Comparison of ENCODE assay signal across 9 mouse cellular contexts in genomic region chr11:102211936-102212341, GRCm38 (mm10). TPM values are rescaled to one million over a fixed set of nuclear protein-coding genes. Genes with fewer than 3 reads are reported as not detected.
DNase-seq lines count a peak whose midpoint lies in the region; ATAC-seq and TF ChIP-seq lines count a peak whose summit lies in the region.
"Had no signal": no experiment of that assay in that cellular context is flagged by ENCODE, and none has a peak within 500 bp of the region (broad histone marks: within the 10 kb centered on the region; RNA-seq: fewer than 3 reads in every experiment).

No protein-coding gene starts in this region.

- no peak for ATAC-seq in limb, embryonic 14.5 days (ENCODE audit: low FRiP score, low read depth)

- intact Hi-C loops in gastrocnemius, adult 2 months (cut with DNase I) = no loop called here

- no peak overlapping the region for H3K27ac ChIP-seq in limb, embryonic 14.5 days (replicated peaks; ENCODE audit: low read depth, low read length)
- no peak overlapping the region for H3K27ac ChIP-seq in limb, embryonic 10.5 days
- peak overlapping the region; percentile 98 for H3K27ac ChIP-seq in gastrocnemius, adult 2 months
- H3K27ac ChIP-seq in olfactory bulb, adult 2 months (ENCODE audit: insufficient read depth, low read depth, low read length) = peak overlapping the region; percentile 12; the same call in 1 of the 2 replicates

- H3K27me3 ChIP-seq in limb, embryonic 14.5 days (ENCODE audit: control insufficient read depth, insufficient read depth, low read length) = no peaks in the 10 kb centered on the region
- no peaks in the 10 kb centered on the region for H3K27me3 ChIP-seq in limb, embryonic 10.5 days (ENCODE audit: low read depth, poor library complexity, severe bottlenecking)

- H3K9me3 ChIP-seq in limb, embryonic 14.5 days (ENCODE audit: control insufficient read depth, low read length) = no peaks in the 10 kb centered on the region
- no peaks in the 10 kb centered on the region for H3K9me3 ChIP-seq in limb, embryonic 10.5 days (replicated peaks)

- TF ChIP-seq POLR2A in limb, embryonic 14.5 days (IDR thresholded peaks at IDR 0.05; ENCODE audit: borderline replicate concordance, extremely low read depth, insufficient read depth, insufficient read length) = no peak
- no peak for TF ChIP-seq POLR2A in olfactory bulb, adult 2 months (IDR thresholded peaks at IDR 0.05; ENCODE audit: insufficient read depth, low read depth, low read length)

- peak; percentile 67 for DNase-seq in gastrocnemius, adult 18-20 months (ENCODE audit: low spot score)
- DNase-seq in gastrocnemius, postnatal 4 days (ENCODE audit: low spot score in 2 of 2) = no peak
- peak; percentile 47 for DNase-seq in limb, embryonic 14.5 days (ENCODE audit: low spot score)
- no peak for DNase-seq in limb, embryonic 10.5 days (ENCODE audit: low spot score)
- peak; percentile 90 for DNase-seq in gastrocnemius, adult 2 months
- no peak for DNase-seq in liver
- no peak for DNase-seq in thymus, postnatal 0 days (ENCODE audit: low spot score)
- DNase-seq: right cerebral cortex, postnatal 25 days had no signal

- peaks cover 43% of the 10 kb centered on the region for H3K4me1 ChIP-seq in limb, embryonic 14.5 days (ENCODE audit: control insufficient read depth, insufficient read depth, low read length)
- peaks cover 79% of the 10 kb centered on the region for H3K4me1 ChIP-seq in limb, embryonic 10.5 days
- peaks cover 76% of the 10 kb centered on the region for H3K4me1 ChIP-seq in olfactory bulb, adult 2 months (ENCODE audit: control insufficient read depth, insufficient read depth, low read length)

- peaks cover 11% of the 10 kb centered on the region; the same call in 1 of the 2 replicates for H3K36me3 ChIP-seq in limb, embryonic 14.5 days (ENCODE audit: control insufficient read depth, insufficient read depth, low read length)
- H3K36me3 ChIP-seq in limb, embryonic 10.5 days = no peaks in the 10 kb centered on the region

- H3K9ac ChIP-seq in limb, embryonic 14.5 days (ENCODE audit: low read depth, low read length, severe bottlenecking) = no peak overlapping the region

- no peak overlapping the region for H3K4me3 ChIP-seq in limb, embryonic 14.5 days (replicated peaks; ENCODE audit: low read length)
- H3K4me3 ChIP-seq in limb, embryonic 10.5 days = no peak overlapping the region
- peak overlapping the region; percentile 47 for H3K4me3 ChIP-seq in gastrocnemius, adult 2 months
- H3K4me3 ChIP-seq in olfactory bulb, adult 2 months (ENCODE audit: insufficient read depth, low read depth, low read length) = no peak overlapping the region

- no peak for TF ChIP-seq CTCF in gastrocnemius, adult 2 months (IDR thresholded peaks at IDR 0.05)
- no peak for TF ChIP-seq CTCF in olfactory bulb, adult 2 months (IDR thresholded peaks at IDR 0.05; ENCODE audit: insufficient read depth, low read depth, low read length)

- 54% methylated on average over 18 of the region's 18 CpGs for WGBS in limb, embryonic 14.5 days
- 68% methylated on average over 18 of the region's 18 CpGs for WGBS in limb, embryonic 10.5 days
- WGBS in olfactory bulb, adult 2 months = 16% methylated on average over 18 of the region's 18 CpGs

- H3K4me2 ChIP-seq in limb, embryonic 14.5 days (replicated peaks; ENCODE audit: low read depth, low read length, severe bottlenecking) = no peak overlapping the region

RNA-seq across cellular contexts. Expression of gene Hdac5, which starts 18.0 kb away (rescaled TPM):
- 100 to 1,000 TPM in 1 of 2 experiments, 10 to 100 TPM in 1; 73.6 to 104 TPM for total RNA-seq in gastrocnemius, adult 18-20 months (2021)
- 100 to 1,000 TPM; 110 to 112 TPM for total RNA-seq in gastrocnemius, postnatal 4 days (2021)
- 86.2 and 149 TPM in 2 replicates for polyA plus RNA-seq in limb, embryonic 14.5 days (2012; rRNA removed)
- 46.7 and 57.4 TPM in 2 replicates for polyA plus RNA-seq in limb, embryonic 14.5 days (2014; fragmentation: Nextera tagmentation; extraction: Ambion mirVana)
- polyA plus RNA-seq in limb, embryonic 10.5 days (2016; fragmentation: Nextera tagmentation; extraction: Ambion mirVana) = 36.4 and 50.2 TPM in 2 replicates
- 10 to 100 TPM; 78.3 to 78.7 TPM for total RNA-seq in gastrocnemius, adult 2 months (2021)
- polyA plus RNA-seq in olfactory bulb, adult 2 months (2012; ENCODE audit: insufficient read depth, insufficient read length, low replicate concordance, missing spikeins) = 223 TPM in 1 of 2 replicates, not detected in the other
- 19.9 and 24.8 TPM in 2 replicates for polyA plus RNA-seq in thymus, postnatal 0 days (2015; fragmentation: Nextera tagmentation; extraction: Ambion mirVana)

RNA-seq across cellular contexts. Expression of gene G6pc3, which starts 22.5 kb away (rescaled TPM):
- total RNA-seq in gastrocnemius, adult 18-20 months (2021) = 10 to 100 TPM; 60.4 to 61.1 TPM
- 10 to 100 TPM; 28.1 to 32.0 TPM for total RNA-seq in gastrocnemius, postnatal 4 days (2021)
- polyA plus RNA-seq in limb, embryonic 14.5 days (2012; rRNA removed) = 42.7 and 60.4 TPM in 2 replicates
- 27.6 and 33.7 TPM in 2 replicates for polyA plus RNA-seq in limb, embryonic 14.5 days (2014; fragmentation: Nextera tagmentation; extraction: Ambion mirVana)
- polyA plus RNA-seq in limb, embryonic 10.5 days (2016; fragmentation: Nextera tagmentation; extraction: Ambion mirVana) = 41.4 and 41.6 TPM in 2 replicates
- total RNA-seq in gastrocnemius, adult 2 months (2021) = 10 to 100 TPM; 50.3 to 53.0 TPM
- not detected in 2 replicates for polyA plus RNA-seq in olfactory bulb, adult 2 months (2012; ENCODE audit: insufficient read depth, insufficient read length, low replicate concordance, missing spikeins)
- polyA plus RNA-seq in thymus, postnatal 0 days (2015; fragmentation: Nextera tagmentation; extraction: Ambion mirVana) = 16.1 and 16.2 TPM in 2 replicates

RNA-seq across cellular contexts. Expression of gene Lsm12, which starts 26.8 kb away (rescaled TPM):
- total RNA-seq in gastrocnemius, adult 18-20 months (2021) = 100 to 1,000 TPM; 102 to 105 TPM
- total RNA-seq in gastrocnemius, postnatal 4 days (2021) = 10 to 100 TPM; 75.1 to 78.3 TPM
- 38.5 and 40.0 TPM in 2 replicates for polyA plus RNA-seq in limb, embryonic 14.5 days (2012; rRNA removed)
- 83.8 and 86.0 TPM in 2 replicates for polyA plus RNA-seq in limb, embryonic 14.5 days (2014; fragmentation: Nextera tagmentation; extraction: Ambion mirVana)
- 125 and 146 TPM in 2 replicates for polyA plus RNA-seq in limb, embryonic 10.5 days (2016; fragmentation: Nextera tagmentation; extraction: Ambion mirVana)
- total RNA-seq in gastrocnemius, adult 2 months (2021) = 100 to 1,000 TPM in 1 of 2 experiments, 10 to 100 TPM in 1; 95.3 to 106 TPM
- not detected in 2 replicates for polyA plus RNA-seq in olfactory bulb, adult 2 months (2012; ENCODE audit: insufficient read depth, insufficient read length, low replicate concordance, missing spikeins)
- 140 and 164 TPM in 2 replicates for polyA plus RNA-seq in thymus, postnatal 0 days (2015; fragmentation: Nextera tagmentation; extraction: Ambion mirVana)

RNA-seq across cellular contexts. Expression of gene BC030867, which starts 36.7 kb away (rescaled TPM):
- total RNA-seq in gastrocnemius, adult 18-20 months (2021) = not detected
- 1 to 10 TPM; 2.3 to 2.6 TPM for total RNA-seq in gastrocnemius, postnatal 4 days (2021)
- 14.2 and 15.4 TPM in 2 replicates for polyA plus RNA-seq in limb, embryonic 14.5 days (2012; rRNA removed)
- polyA plus RNA-seq in limb, embryonic 14.5 days (2014; fragmentation: Nextera tagmentation; extraction: Ambion mirVana) = 11.8 and 11.9 TPM in 2 replicates
- 33.4 and 35.7 TPM in 2 replicates for polyA plus RNA-seq in limb, embryonic 10.5 days (2016; fragmentation: Nextera tagmentation; extraction: Ambion mirVana)
- total RNA-seq in gastrocnemius, adult 2 months (2021) = not detected
- not detected in 2 replicates for polyA plus RNA-seq in olfactory bulb, adult 2 months (2012; ENCODE audit: insufficient read depth, insufficient read length, low replicate concordance, missing spikeins)
- 8.6 and 11.4 TPM in 2 replicates for polyA plus RNA-seq in thymus, postnatal 0 days (2015; fragmentation: Nextera tagmentation; extraction: Ambion mirVana)

RNA-seq across cellular contexts. Expression of gene Tmem101, which starts 55.7 kb away (rescaled TPM):
- total RNA-seq in gastrocnemius, adult 18-20 months (2021) = 1 to 10 TPM; 9.3 to 9.8 TPM
- 10 to 100 TPM; 15.1 to 16.1 TPM for total RNA-seq in gastrocnemius, postnatal 4 days (2021)
- 37.1 and 47.9 TPM in 2 replicates for polyA plus RNA-seq in limb, embryonic 14.5 days (2012; rRNA removed)
- 29.7 and 34.5 TPM in 2 replicates for polyA plus RNA-seq in limb, embryonic 14.5 days (2014; fragmentation: Nextera tagmentation; extraction: Ambion mirVana)
- polyA plus RNA-seq in limb, embryonic 10.5 days (2016; fragmentation: Nextera tagmentation; extraction: Ambion mirVana) = 34.0 and 39.6 TPM in 2 replicates
- 10 to 100 TPM in 1 of 2 experiments, 1 to 10 TPM in 1; 9.8 to 10.2 TPM for total RNA-seq in gastrocnemius, adult 2 months (2021)
- polyA plus RNA-seq in olfactory bulb, adult 2 months (2012; ENCODE audit: insufficient read depth, insufficient read length, low replicate concordance, missing spikeins) = not detected in 2 replicates
- 14.5 and 16.9 TPM in 2 replicates for polyA plus RNA-seq in thymus, postnatal 0 days (2015; fragmentation: Nextera tagmentation; extraction: Ambion mirVana)

Comparison
In these comparisons a context has a peak if more than half of its experiments do, and no peak if none do; other contexts are left out.
1. DNase-seq: peak in gastrocnemius, adult 18-20 months (single experiment), limb, embryonic 14.5 days (single experiment) and gastrocnemius, adult 2 months (single experiment); none in gastrocnemius, postnatal 4 days (0 of 2), limb, embryonic 10.5 days (single experiment), liver (single experiment) and thymus, postnatal 0 days (single experiment).
2. H3K27ac ChIP-seq: peak in gastrocnemius, adult 2 months (single experiment) and olfactory bulb, adult 2 months (single experiment); none in limb, embryonic 14.5 days (single experiment) and limb, embryonic 10.5 days (single experiment).
3. RNA of gene G6pc3, which starts 22.5 kb away (polyA plus RNA-seq): 27.6 to 60.4 TPM in limb, embryonic 14.5 days, 41.4 to 41.6 TPM in limb, embryonic 10.5 days and 16.1 to 16.2 TPM in thymus, postnatal 0 days; not detected in olfactory bulb, adult 2 months; every median in the first group is over 10 times any median in the second.